Mouse (Mus musculus) brain, embryonic 14.5 days (tissue): ENCODE measurements around the gene Plxna4.

Experiments used
- CTCF ChIP-seq: fragments of 200-500 bp; IDR thresholded peaks from 2 replicates; pipeline ENCODE4 v1.5.1; 2012; ENCODE audit warnings: inconsistent platforms, mild to moderate bottlenecking, moderate library complexity, borderline replicate concordance; ENCODE audit not compliant: insufficient read depth, insufficient read length; ENCODE audit errors: extremely low read depth
- POLR2A ChIP-seq: fragments of 200-500 bp; IDR thresholded peaks from 2 replicates; pipeline ENCODE4 v1.6.1; 2012; ENCODE audit warnings: mild to moderate bottlenecking, inconsistent platforms, borderline replicate concordance; ENCODE audit not compliant: poor library complexity, insufficient read depth, insufficient read length, severe bottlenecking; ENCODE audit errors: extremely low read depth

GRCm38 (mm10) chr6:32331281-32331680 lies 256.7 kb downstream of the Plxna4 start:
- TF ChIP-seq CTCF (no peak), POLR2A (no peak)
